Mouse (Mus musculus): ENCODE data around the gene Gpr174.

DNA sequence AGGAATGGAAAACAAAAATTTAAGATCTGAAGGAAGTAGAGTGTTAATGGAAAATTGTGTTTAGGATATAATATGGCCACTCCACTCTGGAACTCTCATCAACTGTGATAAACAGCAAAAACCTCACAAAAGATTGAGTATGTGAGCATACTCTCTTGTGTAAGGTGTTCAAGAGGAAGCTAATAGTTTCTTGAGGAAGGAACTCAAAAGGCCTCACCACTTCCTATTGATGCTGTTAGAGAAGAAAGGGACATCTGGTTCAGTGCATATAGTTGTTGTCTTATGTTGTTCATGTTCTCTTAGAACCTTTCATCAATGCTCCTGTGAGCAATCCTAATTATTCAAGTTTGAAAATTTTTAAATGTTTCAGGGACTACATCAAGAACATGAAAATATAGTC lies 21.0 kb upstream of the Gpr174 start:
- no peak for TF ChIP-seq CTCF (IDR thresholded peaks at IDR 0.05; ENCODE audit: borderline replicate concordance, control insufficient read depth, extremely low read depth, insufficient read depth, low read length, poor library complexity)
- TF ChIP-seq POLR2A (IDR thresholded peaks at IDR 0.05; ENCODE audit: control insufficient read depth, extremely low read depth, insufficient read depth, low read length, poor library complexity) = no peak
